Mouse (Mus musculus) erythroblast, embryonic 14.5 days (primary cell): ENCODE data around the gene Gm20509.

Source experiments
- GATA1 ChIP-seq: IDR thresholded peaks from 2 replicates; pipeline ENCODE4 v1.6.1; 2012; ENCODE audit warnings: low read length, inconsistent platforms, mixed read lengths
- TAL1 ChIP-seq: IDR thresholded peaks from 3 replicates; pipeline ENCODE4 v1.6.1; 2012; ENCODE audit warnings: low read length, inconsistent platforms, mixed read lengths

- TF ChIP-seq TAL1 (no peak), GATA1 (no peak)
Measured at GRCm38 (mm10) chr9:73059224-73059623, 43.0 kb upstream of the Gm20509 start.
